Mouse (Mus musculus): ENCODE measurements at regions not wholly inside any gene's neighbourhood (a gene's known extent, or its start where the extent isn't known, plus 50 kb on each side); places are given as distances from the start of the nearest gene placed in this dataset.

- Histone ChIP-seq H3K4me2 (ENCODE audit: low read depth) (no peak overlapping the region), H3ac (ENCODE audit: control insufficient read depth, insufficient read length) (no peak overlapping the region), H3K4me3 (no peak overlapping the region), H3K79me2 (ENCODE audit: control insufficient read depth, insufficient read depth) (no peaks in the 10 kb centered on the region), H3K27me3 (ENCODE audit: control insufficient read depth, insufficient read depth, insufficient read length) (no peaks in the 10 kb centered on the region), H3K36me3 (ENCODE audit: control insufficient read depth, insufficient read depth) (peaks cover 69% of the 10 kb centered on the region)
- TF ChIP-seq E2F4 (IDR thresholded peaks at IDR 0.05; ENCODE audit: insufficient read depth) (no peak), SRF (IDR thresholded peaks at IDR 0.05; ENCODE audit: control insufficient read depth, insufficient read length, low read depth) (no peak), CEBPB (IDR thresholded peaks at IDR 0.05; ENCODE audit: insufficient read depth, poor library complexity, severe bottlenecking) (no peak), USF1 (IDR thresholded peaks at IDR 0.05; ENCODE audit: low read depth) (no peak), POLR2AphosphoS2 (IDR thresholded peaks at IDR 0.05; ENCODE audit: insufficient read length, low read depth) (no peak), REST (IDR thresholded peaks at IDR 0.05; ENCODE audit: insufficient read depth, insufficient read length) (no peak), MYOG (IDR thresholded peaks at IDR 0.05; ENCODE audit: control insufficient read depth in 1 of 3, insufficient read depth in 1 of 3, insufficient read length in 2 of 3, low read depth in 2 of 3) (no peak), MAX (IDR thresholded peaks at IDR 0.05; ENCODE audit: low read depth) (no peak), TCF12 (IDR thresholded peaks at IDR 0.05; ENCODE audit: insufficient read depth, poor library complexity, severe bottlenecking) (no peak), POLR2A (IDR thresholded peaks at IDR 0.05; ENCODE audit: insufficient read length, low read depth) (no peak), TCF3 (IDR thresholded peaks at IDR 0.05; ENCODE audit: insufficient read length, low read depth) (no peak), MYOD1 (IDR thresholded peaks at IDR 0.05; ENCODE audit: control insufficient read depth in 1 of 3, insufficient read length in 2 of 3, low read depth in 2 of 3) (no peak)
Observed at GRCm38 (mm10) chr15:62249436-62249835, 1326.6 kb upstream of the A1bg start.

- Histone ChIP-seq H3ac (ENCODE audit: control insufficient read depth, insufficient read length) (no peak overlapping the region), H3K27me3 (ENCODE audit: control insufficient read depth, insufficient read depth, insufficient read length) (no peaks in the 10 kb centered on the region), H3K4me2 (ENCODE audit: low read depth) (no peak overlapping the region), H3K4me3 (no peak overlapping the region), H3K36me3 (ENCODE audit: control insufficient read depth, insufficient read depth) (peaks cover 72% of the 10 kb centered on the region), H3K79me2 (ENCODE audit: control insufficient read depth, insufficient read depth) (no peaks in the 10 kb centered on the region)
- TF ChIP-seq MYOG (IDR thresholded peaks at IDR 0.05; ENCODE audit: control insufficient read depth in 1 of 3, insufficient read depth in 1 of 3, insufficient read length in 2 of 3, low read depth in 2 of 3) (no peak), REST (IDR thresholded peaks at IDR 0.05; ENCODE audit: insufficient read depth, insufficient read length) (no peak), USF1 (IDR thresholded peaks at IDR 0.05; ENCODE audit: low read depth) (no peak), POLR2A (IDR thresholded peaks at IDR 0.05; ENCODE audit: insufficient read length, low read depth) (no peak), SRF (IDR thresholded peaks at IDR 0.05; ENCODE audit: control insufficient read depth, insufficient read length, low read depth) (no peak), POLR2AphosphoS2 (IDR thresholded peaks at IDR 0.05; ENCODE audit: insufficient read length, low read depth) (no peak), E2F4 (IDR thresholded peaks at IDR 0.05; ENCODE audit: insufficient read depth) (no peak), MAX (IDR thresholded peaks at IDR 0.05; ENCODE audit: low read depth) (no peak), TCF12 (IDR thresholded peaks at IDR 0.05; ENCODE audit: insufficient read depth, poor library complexity, severe bottlenecking) (no peak), CEBPB (IDR thresholded peaks at IDR 0.05; ENCODE audit: insufficient read depth, poor library complexity, severe bottlenecking) (no peak), TCF3 (IDR thresholded peaks at IDR 0.05; ENCODE audit: insufficient read length, low read depth) (no peak), MYOD1 (IDR thresholded peaks at IDR 0.05; ENCODE audit: control insufficient read depth in 1 of 3, insufficient read length in 2 of 3, low read depth in 2 of 3) (no peak)
Observed at GRCm38 (mm10) chr15:62246561-62247079, 1323.8 kb upstream of the A1bg start.

GRCm38 (mm10) chr15:62245237-62245636 lies 1322.4 kb upstream of the A1bg start:
- H3K27me3 ChIP-seq (ENCODE audit: control insufficient read depth, insufficient read depth, insufficient read length) = no peaks in the 10 kb centered on the region
- no peak overlapping the region for H3K4me2 ChIP-seq (ENCODE audit: low read depth)
- peaks cover 59% of the 10 kb centered on the region for H3K36me3 ChIP-seq (ENCODE audit: control insufficient read depth, insufficient read depth)
- H3K79me2 ChIP-seq (ENCODE audit: control insufficient read depth, insufficient read depth) = no peaks in the 10 kb centered on the region
- TF ChIP-seq MAX (IDR thresholded peaks at IDR 0.05; ENCODE audit: low read depth) = no peak
- no peak overlapping the region for H3ac ChIP-seq (ENCODE audit: control insufficient read depth, insufficient read length)
- H3K4me3 ChIP-seq = no peak overlapping the region

DNA sequence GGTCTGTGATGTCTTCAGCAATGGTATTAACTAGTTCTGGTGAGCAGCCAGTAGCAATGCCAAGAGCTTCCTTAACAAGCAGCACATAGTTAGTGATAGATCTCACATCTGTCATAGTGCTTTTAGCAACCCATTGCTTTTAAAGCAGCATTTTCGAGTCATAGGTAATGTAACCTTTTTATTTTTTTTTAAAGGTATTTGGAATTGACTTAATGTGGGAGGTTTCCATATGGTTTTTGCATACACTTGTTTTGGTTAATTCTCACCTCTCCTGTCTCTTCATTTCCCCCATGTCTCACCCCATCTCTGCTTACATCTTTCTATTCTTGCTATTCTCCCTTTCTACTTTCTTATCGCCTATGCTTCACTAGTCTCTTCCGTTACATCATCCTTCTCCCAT lies 1322.0 kb upstream of the A1bg start:
- Histone ChIP-seq H3K27me3 (ENCODE audit: control insufficient read depth, insufficient read depth, insufficient read length) (no peaks in the 10 kb centered on the region), H3K79me2 (ENCODE audit: control insufficient read depth, insufficient read depth) (no peaks in the 10 kb centered on the region), H3K4me3 (no peak overlapping the region), H3K36me3 (ENCODE audit: control insufficient read depth, insufficient read depth) (peaks cover 58% of the 10 kb centered on the region), H3ac (ENCODE audit: control insufficient read depth, insufficient read length) (no peak overlapping the region), H3K4me2 (ENCODE audit: low read depth) (no peak overlapping the region)
- TF ChIP-seq MYOD1 (IDR thresholded peaks at IDR 0.05; ENCODE audit: control insufficient read depth in 1 of 3, insufficient read length in 2 of 3, low read depth in 2 of 3) (no peak), CEBPB (IDR thresholded peaks at IDR 0.05; ENCODE audit: insufficient read depth, poor library complexity, severe bottlenecking) (no peak), POLR2AphosphoS2 (IDR thresholded peaks at IDR 0.05; ENCODE audit: insufficient read length, low read depth) (no peak), MAX (IDR thresholded peaks at IDR 0.05; ENCODE audit: low read depth) (no peak), MYOG (IDR thresholded peaks at IDR 0.05; ENCODE audit: control insufficient read depth in 1 of 3, insufficient read depth in 1 of 3, insufficient read length in 2 of 3, low read depth in 2 of 3) (no peak), USF1 (IDR thresholded peaks at IDR 0.05; ENCODE audit: low read depth) (no peak), TCF3 (IDR thresholded peaks at IDR 0.05; ENCODE audit: insufficient read length, low read depth) (no peak), POLR2A (IDR thresholded peaks at IDR 0.05; ENCODE audit: insufficient read length, low read depth) (no peak), REST (IDR thresholded peaks at IDR 0.05; ENCODE audit: insufficient read depth, insufficient read length) (no peak), E2F4 (IDR thresholded peaks at IDR 0.05; ENCODE audit: insufficient read depth) (no peak), TCF12 (IDR thresholded peaks at IDR 0.05; ENCODE audit: insufficient read depth, poor library complexity, severe bottlenecking) (no peak), SRF (IDR thresholded peaks at IDR 0.05; ENCODE audit: control insufficient read depth, insufficient read length, low read depth) (no peak)

GRCm38 (mm10) chr15:62240031-62240430 lies 1317.2 kb upstream of the A1bg start:
- H3K4me2 ChIP-seq (ENCODE audit: low read depth) = no peak overlapping the region
- no peaks in the 10 kb centered on the region for H3K27me3 ChIP-seq (ENCODE audit: control insufficient read depth, insufficient read depth, insufficient read length)
- no peak overlapping the region for H3ac ChIP-seq (ENCODE audit: control insufficient read depth, insufficient read length)
- TF ChIP-seq MYOG (IDR thresholded peaks at IDR 0.05; ENCODE audit: control insufficient read depth in 1 of 3, insufficient read depth in 1 of 3, insufficient read length in 2 of 3, low read depth in 2 of 3) (no peak), POLR2A (IDR thresholded peaks at IDR 0.05; ENCODE audit: insufficient read length, low read depth) (no peak), TCF3 (IDR thresholded peaks at IDR 0.05; ENCODE audit: insufficient read length, low read depth) (no peak), REST (IDR thresholded peaks at IDR 0.05; ENCODE audit: insufficient read depth, insufficient read length) (no peak), MYOD1 (IDR thresholded peaks at IDR 0.05; ENCODE audit: control insufficient read depth in 1 of 3, insufficient read length in 2 of 3, low read depth in 2 of 3) (no peak), USF1 (IDR thresholded peaks at IDR 0.05; ENCODE audit: low read depth) (no peak), CEBPB (IDR thresholded peaks at IDR 0.05; ENCODE audit: insufficient read depth, poor library complexity, severe bottlenecking) (no peak), MAX (IDR thresholded peaks at IDR 0.05; ENCODE audit: low read depth) (no peak), TCF12 (IDR thresholded peaks at IDR 0.05; ENCODE audit: insufficient read depth, poor library complexity, severe bottlenecking) (no peak), SRF (IDR thresholded peaks at IDR 0.05; ENCODE audit: control insufficient read depth, insufficient read length, low read depth) (no peak), E2F4 (IDR thresholded peaks at IDR 0.05; ENCODE audit: insufficient read depth) (no peak), POLR2AphosphoS2 (IDR thresholded peaks at IDR 0.05; ENCODE audit: insufficient read length, low read depth) (no peak)
- H3K4me3 ChIP-seq = no peak overlapping the region
- H3K79me2 ChIP-seq (ENCODE audit: control insufficient read depth, insufficient read depth) = peaks cover 3% of the 10 kb centered on the region
- peaks cover 20% of the 10 kb centered on the region for H3K36me3 ChIP-seq (ENCODE audit: control insufficient read depth, insufficient read depth)
